Mouse (Mus musculus) thymus, adult 2 months (tissue): ENCODE measurements around the gene Inpp5a.

Experiments
- CTCF ChIP-seq: fragments of 200-500 bp; IDR thresholded peaks from 2 replicates; pipeline ENCODE4 v1.5.1; 2012; ENCODE audit warnings: mild to moderate bottlenecking, control low read depth, low read length, moderate library complexity, borderline replicate concordance; ENCODE audit not compliant: control insufficient read depth, poor library complexity, insufficient read depth; ENCODE audit errors: extremely low read depth
- POLR2A ChIP-seq: fragments of 200-500 bp; IDR thresholded peaks from 2 replicates; pipeline ENCODE4 v1.6.1; 2012; ENCODE audit warnings: mild to moderate bottlenecking, low read length, control low read depth, moderate library complexity; ENCODE audit not compliant: control insufficient read depth, poor library complexity, insufficient read depth; ENCODE audit errors: extremely low read depth

DNA sequence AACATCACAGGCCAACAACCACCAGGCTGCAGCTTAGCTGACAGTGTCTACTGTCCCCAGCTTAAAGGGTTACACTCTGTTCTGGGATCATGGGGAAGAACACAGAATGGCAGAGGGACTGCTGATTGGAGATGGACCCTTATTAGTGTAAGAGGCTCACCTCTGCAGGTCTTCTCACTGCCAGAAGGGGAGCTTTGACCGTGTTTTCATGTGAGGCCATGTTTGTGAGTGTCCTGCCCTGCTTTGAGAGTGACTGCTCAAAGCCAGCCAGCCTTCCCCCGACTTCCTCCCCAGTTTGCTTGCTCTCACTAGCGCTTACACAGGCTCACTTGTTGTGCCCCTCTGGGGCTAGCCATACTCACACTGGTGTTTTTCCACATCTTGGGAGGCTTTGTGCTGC, 58.5 kb downstream of the Inpp5a start:
- TF ChIP-seq POLR2A (no peak), CTCF (no peak)
